Mouse (Mus musculus) urinary bladder, adult 2 months (tissue): ENCODE data around the gene Cacybp. TPM values are rescaled to one million over a fixed set of nuclear protein-coding genes. Genes with fewer than 3 reads are reported as not detected.

Experiments
- DNase-seq: peaks from one replicate; pipeline ENCODE4 v3.0.0; 2022; ENCODE audit warnings: low spot score
- polyA plus RNA-seq: library from polyadenylated mRNA; depleted of rRNA; stranded (reverse); fragments of >200 nt; gene quantifications from 2 replicates; pipeline ENCODE4 v1.2.3, GENCODE M21; 2012; rRNA removed

Cacybp gene
- polyA plus RNA-seq, 1 experiment, result 30.1 TPM

- DNase-seq, result no peak
Observed at GRCm38 (mm10) chr1:160217898-160218297, 5.2 kb upstream of the Cacybp start.

- no peak for DNase-seq
Observed at GRCm38 (mm10) chr1:160214171-160214570, 1.5 kb upstream of the Cacybp start.

- no peak for DNase-seq
Observed at GRCm38 (mm10) chr1:160212123-160212691, 468 bp downstream of the Cacybp start.

GRCm38 (mm10) chr1:160211597-160212122 is 1.0 kb downstream of the Cacybp start:
- no peak for DNase-seq

GRCm38 (mm10) chr1:160210566-160210965 is 2.1 kb downstream of the Cacybp start:
- no peak for DNase-seq

GRCm38 (mm10) chr1:160209844-160210243 is 2.8 kb downstream of the Cacybp start:
- no peak for DNase-seq

GRCm38 (mm10) chr1:160205486-160205885 is 7.2 kb downstream of the Cacybp start:
- DNase-seq, result no peak

GRCm38 (mm10) chr1:160195337-160195663 is 17.4 kb downstream of the Cacybp start:
- no peak for DNase-seq

GRCm38 (mm10) chr1:160194529-160195336 is 17.9 kb downstream of the Cacybp start, which contains the start of gene Mrps14:
TSS of gene Mrps14 (plus strand) at chr1:160195215.
- DNase-seq, result peak; percentile 92

GRCm38 (mm10) chr1:160184506-160184905 is 28.2 kb downstream of the Cacybp start:
- no peak for DNase-seq

GRCm38 (mm10) chr1:160181216-160181615 is 31.5 kb downstream of the Cacybp start:
- DNase-seq, result no peak

GRCm38 (mm10) chr1:160176903-160177302 is 35.8 kb downstream of the Cacybp start:
- DNase-seq, result no peak

GRCm38 (mm10) chr1:160166600-160166999 is 46.1 kb downstream of the Cacybp start:
- DNase-seq, result no peak

- DNase-seq, result no peak
Observed at GRCm38 (mm10) chr1:160158190-160158589, 54.5 kb downstream of the Cacybp start.

GRCm38 (mm10) chr1:160153480-160153879 is 59.2 kb downstream of the Cacybp start, which contains the start of gene Tnn:
TSS of gene Tnn (minus strand) at chr1:160153580.
- no peak for DNase-seq

Other genes with a start within 250 kb of the Cacybp start
- gene 4930523C07Rik, start 168.5 kb downstream of the Cacybp start, polyA plus RNA-seq, result 24.9 and 29.4 TPM in 2 replicates
- gene Tnn, start 59.3 kb downstream of the Cacybp start, polyA plus RNA-seq, result 0.17 and 0.19 TPM in 2 replicates
- gene Mrps14, start 17.7 kb downstream of the Cacybp start, polyA plus RNA-seq, result 58.0 and 73.3 TPM in 2 replicates